Mouse (Mus musculus) thymus, adult 2 months (tissue): ENCODE data around the gene Chil1.

Experiments
- CTCF ChIP-seq: fragments of 200-500 bp; IDR thresholded peaks from 2 replicates; pipeline ENCODE4 v1.5.1; 2012; ENCODE audit warnings: mild to moderate bottlenecking, control low read depth, low read length, moderate library complexity, borderline replicate concordance; ENCODE audit not compliant: control insufficient read depth, poor library complexity, insufficient read depth; ENCODE audit errors: extremely low read depth
- POLR2A ChIP-seq: fragments of 200-500 bp; IDR thresholded peaks from 2 replicates; pipeline ENCODE4 v1.6.1; 2012; ENCODE audit warnings: mild to moderate bottlenecking, low read length, control low read depth, moderate library complexity; ENCODE audit not compliant: control insufficient read depth, poor library complexity, insufficient read depth; ENCODE audit errors: extremely low read depth

- TF ChIP-seq POLR2A, result no peak
- TF ChIP-seq CTCF, result no peak
Observed at GRCm38 (mm10) chr1:134232778-134233531, 51.0 kb downstream of the Chil1 start.
